Mouse (Mus musculus) limb, embryonic 14.5 days (tissue): ENCODE results near the gene Adcy9. TPM values are rescaled to one million over a fixed set of nuclear protein-coding genes. Genes with fewer than 3 reads are reported as not detected.

Experiments used
- ATAC-seq: fragments of 200-750 bp; cut with Nextera tagmentation; 2 replicates; pipeline ENCODE4 v1.8.0; 2017; ENCODE audit warnings: low read depth, moderate number of reproducible peaks, moderate TSS enrichment; ENCODE audit not compliant: low FRiP score
- DNase-seq: peaks from one replicate; pipeline ENCODE4 v3.0.0-alpha.2; 2015; ENCODE audit warnings: low spot score
- H3K27ac ChIP-seq: fragments of 300-500 bp; sonication (generic); replicated peaks from 2 replicates; pipeline ENCODE4 v1.5.1; 2014; ENCODE audit warnings: low read depth, mild to moderate bottlenecking, low read length, moderate library complexity, mixed read lengths
- H3K27me3 ChIP-seq: fragments of 300-500 bp; sonication (generic); 2 replicates; pipeline ENCODE4 v1.6.1; 2014; ENCODE audit warnings: low read length, mixed read lengths; ENCODE audit not compliant: control insufficient read depth, insufficient read depth
- H3K36me3 ChIP-seq: fragments of 300-500 bp; sonication (generic); 2 replicates; pipeline ENCODE4 v1.6.1; 2014; ENCODE audit warnings: mild to moderate bottlenecking, low read length, moderate library complexity, mixed read lengths; ENCODE audit not compliant: control insufficient read depth, insufficient read depth
- H3K4me1 ChIP-seq: fragments of 300-500 bp; sonication (generic); 2 replicates; pipeline ENCODE4 v1.6.1; 2014; ENCODE audit warnings: antibody characterized with exemption, low read length, mixed read lengths; ENCODE audit not compliant: control insufficient read depth, insufficient read depth
- H3K4me2 ChIP-seq: fragments of 300-500 bp; sonication (generic); replicated peaks from 2 replicates; pipeline ENCODE4 v1.6.1; 2014; ENCODE audit warnings: low read depth, mild to moderate bottlenecking, low read length, moderate library complexity; ENCODE audit not compliant: severe bottlenecking
- H3K4me3 ChIP-seq: fragments of 300-500 bp; sonication (generic); replicated peaks from 2 replicates; pipeline ENCODE4 v1.5.1; 2014; ENCODE audit warnings: low read length
- H3K9ac ChIP-seq: fragments of 300-500 bp; sonication (generic); 2 replicates; pipeline ENCODE4 v1.6.1; 2014; ENCODE audit warnings: mild to moderate bottlenecking, low read depth, low read length, moderate library complexity; ENCODE audit not compliant: severe bottlenecking
- H3K9me3 ChIP-seq: fragments of 300-500 bp; sonication (generic); 2 replicates; pipeline ENCODE4 v1.6.1; 2016; ENCODE audit warnings: low read length; ENCODE audit not compliant: control insufficient read depth
- POLR2A ChIP-seq: fragments of 200-500 bp; IDR thresholded peaks from 2 replicates; pipeline ENCODE4 v1.8.0; 2012; ENCODE audit warnings: inconsistent platforms, mild to moderate bottlenecking, moderate library complexity, borderline replicate concordance; ENCODE audit not compliant: insufficient read depth, insufficient read length; ENCODE audit errors: extremely low read depth
- WGBS: fragments of 180-500 bp; shearing (Covaris S2); extraction: QIAGEN DNeasy Blood & Tissue Kit; methylation state at CpG from one replicate; pipeline ENCODE4 v1.1.7; 2014; 5-methylcytosine and 5-hydroxymethylcytosine counted together
- polyA plus RNA-seq, 2 experiments: library from polyadenylated mRNA; depleted of rRNA in 1 of 2; stranded (reverse) in 1 of 2; unstranded in 1 of 2; fragments of >200 nt; fragmentation: Nextera tagmentation in 1 of 2; extraction: Ambion mirVana in 1 of 2; gene quantifications; 2 replicates each; pipeline versions ENCODE4 v1.2.1 to v1.2.3; 2012 to 2014

The Adcy9 gene
- polyA plus RNA-seq, 2 experiments = 2.4 to 3.2 TPM

- Histone ChIP-seq H3K9me3 (no peaks in the 10 kb centered on the region), H3K36me3 (0 out of 2 replicates have a peak, but pooled peaks cover 9% of the 10 kb centered on the region), H3K27me3 (no peaks in the 10 kb centered on the region), H3K27ac (no peak overlapping the region), H3K4me1 (no peaks in the 10 kb centered on the region), H3K4me2 (no peak overlapping the region), H3K4me3 (no peak overlapping the region), H3K9ac (no peak overlapping the region)
- ATAC-seq = no peak
- no peak for TF ChIP-seq POLR2A
- no peak for DNase-seq
Measured at GRCm38 (mm10) chr16:4289507-4289906, 130.8 kb downstream of the Adcy9 start.

GRCm38 (mm10) chr16:4286593-4286992 lies 133.7 kb downstream of the Adcy9 start:
- no peak for TF ChIP-seq POLR2A
- Histone ChIP-seq H3K4me3 (no peak overlapping the region), H3K27ac (no peak overlapping the region), H3K9ac (no peak overlapping the region), H3K9me3 (no peaks in the 10 kb centered on the region), H3K27me3 (no peaks in the 10 kb centered on the region), H3K4me1 (no peaks in the 10 kb centered on the region), H3K36me3 (0 out of 2 replicates have a peak, but pooled peaks cover 6% of the 10 kb centered on the region), H3K4me2 (no peak overlapping the region)
- no peak for ATAC-seq
- no peak for DNase-seq
- 86% methylated on average over 7 of the region's 7 CpGs for WGBS

DNA sequence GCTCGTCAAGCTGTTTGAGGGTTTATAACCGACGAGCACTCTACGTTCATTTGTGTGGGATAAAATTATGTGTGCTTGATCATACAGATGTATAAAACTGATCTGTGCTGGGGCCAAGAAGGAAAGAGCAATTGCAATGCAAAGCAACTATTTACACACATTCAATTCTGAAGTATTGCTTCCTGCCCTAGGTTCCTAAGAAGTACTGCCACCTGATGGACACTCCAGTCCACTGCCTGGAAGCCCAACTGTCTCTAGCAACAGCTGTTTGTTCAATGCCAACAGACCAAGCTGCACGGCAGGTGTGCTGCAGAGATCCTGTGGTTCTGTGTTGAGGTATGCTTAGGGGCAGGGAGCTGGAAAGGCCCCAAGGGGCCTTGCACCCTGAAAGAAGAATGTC lies 135.0 kb downstream of the Adcy9 start:
- no peak for TF ChIP-seq POLR2A

DNA sequence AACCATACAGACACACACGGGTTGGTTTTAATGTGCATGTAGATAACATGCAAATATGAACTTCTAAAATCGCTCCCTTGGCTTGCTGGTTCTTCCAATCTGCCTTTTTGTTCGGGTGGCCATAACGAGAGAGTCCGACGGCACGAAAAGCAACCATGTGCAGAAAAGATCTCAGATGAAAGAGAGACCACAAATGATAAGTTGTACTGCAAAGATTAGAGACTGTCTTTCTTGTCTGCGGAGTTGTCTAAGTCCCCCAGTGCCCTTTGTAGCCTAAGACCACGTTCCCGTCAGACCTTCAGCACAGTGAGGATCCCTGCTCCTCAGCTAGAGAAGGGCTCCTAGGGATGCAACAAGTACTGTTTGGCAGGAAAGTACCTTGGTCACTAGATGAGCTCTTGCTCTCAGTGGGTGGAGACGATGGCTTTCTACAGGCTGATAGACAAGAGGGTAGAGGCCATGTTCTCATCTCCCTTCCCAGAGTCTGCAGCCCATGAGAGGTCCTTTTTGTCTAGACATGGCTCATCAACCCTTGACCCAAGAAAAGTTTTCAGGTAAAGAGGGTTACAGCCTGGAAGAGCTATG lies 136.9 kb downstream of the Adcy9 start:
- ATAC-seq = no peak
- DNase-seq = no peak
- no peak overlapping the region for H3K27ac ChIP-seq
- no peaks in the 10 kb centered on the region for H3K4me1 ChIP-seq
- 86% methylated on average over 11 of the region's 11 CpGs for WGBS
- H3K9ac ChIP-seq = no peak overlapping the region
- no peaks in the 10 kb centered on the region for H3K9me3 ChIP-seq
- 0 out of 2 replicates have a peak, but pooled peaks cover 6% of the 10 kb centered on the region for H3K36me3 ChIP-seq
- H3K27me3 ChIP-seq = no peaks in the 10 kb centered on the region
- TF ChIP-seq POLR2A = no peak
- no peak overlapping the region for H3K4me2 ChIP-seq
- H3K4me3 ChIP-seq = no peak overlapping the region

More for the DNA sequence above, 135.0 kb downstream of the Adcy9 start:
- Histone ChIP-seq H3K27me3 (no peaks in the 10 kb centered on the region), H3K9ac (no peak overlapping the region), H3K4me2 (no peak overlapping the region), H3K36me3 (0 out of 2 replicates have a peak, but pooled peaks cover 6% of the 10 kb centered on the region), H3K4me1 (no peaks in the 10 kb centered on the region), H3K9me3 (no peaks in the 10 kb centered on the region), H3K4me3 (no peak overlapping the region), H3K27ac (no peak overlapping the region)
- WGBS = 49% methylated on average over 5 of the region's 5 CpGs
- ATAC-seq (0 out of 2 replicates have a peak, but pooled peaks have one; percentile 30), DNase-seq (peak; percentile 67)

- H3K9me3 ChIP-seq = no peaks in the 10 kb centered on the region
- ATAC-seq = no peak
- 79% methylated on average over 4 of the region's 4 CpGs for WGBS
Measured at GRCm38 (mm10) chr16:4281470-4281869, 138.8 kb downstream of the Adcy9 start.

More at GRCm38 (mm10) chr16:4281470-4281869, 138.8 kb downstream of the Adcy9 start:
- no peak overlapping the region for H3K4me2 ChIP-seq
- TF ChIP-seq POLR2A = no peak
- H3K27ac ChIP-seq = no peak overlapping the region
- H3K27me3 ChIP-seq = no peaks in the 10 kb centered on the region
- no peak overlapping the region for H3K4me3 ChIP-seq
- no peak overlapping the region for H3K9ac ChIP-seq
- H3K36me3 ChIP-seq = no peaks in the 10 kb centered on the region
- H3K4me1 ChIP-seq = peaks cover 3% of the 10 kb centered on the region; the same call in 1 of the 2 replicates
- no peak for DNase-seq
